Mouse (Mus musculus): ENCODE measurements at regions not wholly inside any gene's neighbourhood (a gene's known extent, or its start where the extent isn't known, plus 50 kb on each side); places are given as distances from the start of the nearest gene placed in this dataset.
"Not testable (repeated sequence)": the region's sequence is repeated elsewhere in the genome, so short reads cannot be mapped to it uniquely, and the experiment has no call there.

- DNase-seq: no peak
Observed at GRCm38 (mm10) chr15:44851346-44852064, 4717.3 kb downstream of the 9330182O14Rik start.

- no peak for DNase-seq
Observed at GRCm38 (mm10) chr15:44857080-44857479, 4722.9 kb downstream of the 9330182O14Rik start.

GRCm38 (mm10) chr15:44859369-44859768 is 4725.2 kb downstream of the 9330182O14Rik start:
- no peak for DNase-seq

- no peak for DNase-seq
Observed at GRCm38 (mm10) chr15:44860204-44860806, 4726.1 kb downstream of the 9330182O14Rik start.

GRCm38 (mm10) chr15:44868537-44868936 is 4734.4 kb downstream of the 9330182O14Rik start:
- DNase-seq: no peak

GRCm38 (mm10) chr15:44869023-44869422 is 4734.9 kb downstream of the 9330182O14Rik start:
- no peak for DNase-seq

- DNase-seq: no peak
Observed at GRCm38 (mm10) chr15:44869672-44870071, 4735.5 kb downstream of the 9330182O14Rik start.

- not testable (repeated sequence) for DNase-seq
Observed at GRCm38 (mm10) chr15:44870934-44871333, 4736.8 kb downstream of the 9330182O14Rik start.

GRCm38 (mm10) chr15:44882219-44882618 is 4748.1 kb downstream of the 9330182O14Rik start:
- DNase-seq: no peak

- DNase-seq: peak; percentile 26
Observed at GRCm38 (mm10) chr15:44891544-44891943, 4757.4 kb downstream of the 9330182O14Rik start.

GRCm38 (mm10) chr15:44896220-44896619 is 4762.1 kb downstream of the 9330182O14Rik start:
- peak; percentile 65 for DNase-seq

GRCm38 (mm10) chr15:44897572-44897971 is 4763.4 kb downstream of the 9330182O14Rik start:
- no peak for DNase-seq

GRCm38 (mm10) chr15:44907133-44907532 is 4773.0 kb downstream of the 9330182O14Rik start:
- DNase-seq: no peak

- no peak for DNase-seq
Observed at GRCm38 (mm10) chr15:44913434-44913833, 4779.3 kb downstream of the 9330182O14Rik start.

- no peak for DNase-seq
Observed at GRCm38 (mm10) chr15:44915005-44915404, 4780.8 kb downstream of the 9330182O14Rik start.

- DNase-seq: no peak
Observed at GRCm38 (mm10) chr15:44916479-44916878, 4782.3 kb downstream of the 9330182O14Rik start.

- DNase-seq: no peak
Observed at GRCm38 (mm10) chr15:44924686-44925085, 4790.5 kb downstream of the 9330182O14Rik start.

GRCm38 (mm10) chr15:44927058-44927457 is 4792.9 kb downstream of the 9330182O14Rik start:
- no peak for DNase-seq

GRCm38 (mm10) chr15:44948626-44949025 is 4814.5 kb downstream of the 9330182O14Rik start:
- no peak for DNase-seq

- no peak for DNase-seq
Observed at GRCm38 (mm10) chr15:44950952-44951642, 4816.9 kb downstream of the 9330182O14Rik start.
